Mouse (Mus musculus): ENCODE results near the gene Rps7. TPM values are rescaled to one million over a fixed set of nuclear protein-coding genes. Genes with fewer than 3 reads are reported as not detected.

The Rps7 gene
- polyA plus RNA-seq (2015; fragmentation: Nextera tagmentation; extraction: Ambion mirVana): 667 and 678 TPM in 2 replicates

GRCm38 (mm10) chr12:28635535-28636476 lies at the start of gene Rps7:
Gene Rps7 (minus strand): TSS chr12:28635953.

GRCm38 (mm10) chr12:28675121-28675924 lies 39.6 kb upstream of the Rps7 start, which contains the start of gene Adi1:
Gene Adi1 (plus strand): TSS chr12:28675231.

GRCm38 (mm10) chr12:28649141-28650110 lies 13.7 kb upstream of the Rps7 start, which contains the start of gene Rnaseh1:
Gene Rnaseh1 (plus strand): TSS chr12:28649602.

GRCm38 (mm10) chr12:28623195-28623594 lies 12.6 kb downstream of the Rps7 start, which contains the start of gene Colec11:
Gene Colec11 (minus strand): TSS chr12:28623377.

GRCm38 (mm10) chr12:28582423-28582822 lies 53.3 kb downstream of the Rps7 start, which contains the start of gene Allc:
Gene Allc (minus strand): TSS chr12:28582523.

Small RNA genes within 50 kb of the gene (microRNA-seq; reads per million reads assigned to microRNA genes)
- not detected for gene Mir6937

Other genes with a start within 250 kb of the Rps7 start
- gene Dcdc2c, start 83.6 kb downstream of the Rps7 start, polyA plus RNA-seq (2015; fragmentation: Nextera tagmentation; extraction: Ambion mirVana): not detected in 2 replicates
- not detected in 2 replicates for gene Allc, start 53.4 kb downstream of the Rps7 start, polyA plus RNA-seq (2015; fragmentation: Nextera tagmentation; extraction: Ambion mirVana)
- 4.3 and 5.0 TPM in 2 replicates for gene Colec11, start 12.6 kb downstream of the Rps7 start, polyA plus RNA-seq (2015; fragmentation: Nextera tagmentation; extraction: Ambion mirVana)
- gene Rnaseh1, start 13.6 kb upstream of the Rps7 start, polyA plus RNA-seq (2015; fragmentation: Nextera tagmentation; extraction: Ambion mirVana): 19.4 and 19.6 TPM in 2 replicates
- 42.9 and 48.0 TPM in 2 replicates for gene Adi1, start 39.3 kb upstream of the Rps7 start, polyA plus RNA-seq (2015; fragmentation: Nextera tagmentation; extraction: Ambion mirVana)
- 22.9 and 24.2 TPM in 2 replicates for gene Trappc12, start 114.5 kb upstream of the Rps7 start, polyA plus RNA-seq (2015; fragmentation: Nextera tagmentation; extraction: Ambion mirVana)
- gene Eipr1, start 115.8 kb upstream of the Rps7 start, polyA plus RNA-seq (2015; fragmentation: Nextera tagmentation; extraction: Ambion mirVana): 19.7 and 20.2 TPM in 2 replicates

Measured in urinary bladder, postnatal 0 days (tissue).